Comparison of ENCODE assay signal across 27 mouse cellular contexts in genomic region chr4:123431936-123432335, GRCm38 (mm10).
A peak's percentile ranks its signal among the peaks of the same experiment; 100 is the strongest.
DNase-seq lines count a peak whose midpoint lies in the region; ATAC-seq and TF ChIP-seq lines count a peak whose summit lies in the region.
"Had no signal": no experiment of that assay in that cellular context is flagged by ENCODE, and none has a peak within 500 bp of the region (broad histone marks: within the 10 kb centered on the region; RNA-seq: fewer than 3 reads in every experiment).

No protein-coding gene starts in this region.

- H3K4me1 ChIP-seq in stomach, postnatal 0 days (replicated peaks; ENCODE audit: control insufficient read depth, insufficient read depth) = 0 out of 2 replicates have a peak, but pooled peaks cover 4% of the 10 kb centered on the region
- H3K4me1 ChIP-seq: embryonic facial prominence, embryonic 13.5 days; forebrain, embryonic 12.5 days had no signal

- 0 out of 2 replicates have a peak, but pooled peaks have one; percentile 10 for TF ChIP-seq CTCF in layer of hippocampus, adult 2 months (conservative IDR thresholded peaks at IDR 0.05)
- peak; percentile 18; the same call in 1 of the 2 replicates for TF ChIP-seq CTCF in stomach, postnatal 0 days (IDR thresholded peaks at IDR 0.05; ENCODE audit: low read depth)

- H3K4me2 ChIP-seq in stomach, postnatal 0 days (replicated peaks; ENCODE audit: low read depth) = no peak overlapping the region
- H3K4me2 ChIP-seq: embryonic facial prominence, embryonic 13.5 days; forebrain, embryonic 12.5 days; heart, embryonic 13.5 days; hindbrain, embryonic 15.5 days had no signal

- H3K27ac ChIP-seq in layer of hippocampus, adult 2 months = no peak overlapping the region
- no peak overlapping the region for H3K27ac ChIP-seq in stomach, postnatal 0 days (replicated peaks)
- H3K27ac ChIP-seq: embryonic facial prominence, embryonic 10.5 days; embryonic facial prominence, embryonic 13.5 days; forebrain, embryonic 12.5 days; gastrocnemius, adult 2 months; heart, embryonic 13.5 days; hindbrain, embryonic 15.5 days had no signal

- no peak for TF ChIP-seq EP300 in stomach, postnatal 0 days (optimal IDR thresholded peaks at IDR 0.05)

- H3K36me3 ChIP-seq in stomach, postnatal 0 days (ENCODE audit: control insufficient read depth, insufficient read depth, low read length) = peaks cover 28% of the 10 kb centered on the region

- H3K9ac ChIP-seq in stomach, postnatal 0 days (ENCODE audit: low read length) = no peak overlapping the region
- H3K9ac ChIP-seq: embryonic facial prominence, embryonic 13.5 days; forebrain, embryonic 12.5 days; heart, embryonic 13.5 days; hindbrain, embryonic 15.5 days had no signal

- peak; percentile 93 for DNase-seq in heart, adult 11 months
- no peak for DNase-seq in heart, adult 8-10 months (ENCODE audit: low spot score)
- no peak for DNase-seq in layer of hippocampus, adult 2 months (ENCODE audit: low spot score in 2 of 2)
- DNase-seq in layer of hippocampus, adult 9-10 months (ENCODE audit: low spot score) = no peak
- peak; percentile 4 to 15 for DNase-seq in spleen, postnatal 36 days (ENCODE audit: low spot score in 2 of 2)
- no peak for DNase-seq in spleen, postnatal 14 days (ENCODE audit: low spot score in 2 of 2)
- DNase-seq in stomach, postnatal 0 days (ENCODE audit: low spot score) = no peak
- DNase-seq: adrenal gland, adult 2 months; adrenal gland, postnatal 14 days; B cell, adult 2 months; cerebellum, adult 11 months; cerebellum, adult 2 months; cerebellum, adult 9-11 months; cerebellum, postnatal 25 days; embryo, embryonic 11 days; gastrocnemius, adult 2 months; gastrocnemius, postnatal 14 days; heart, postnatal 14 days; heart, postnatal 4 days had no signal

- H3K9me3 ChIP-seq in stomach, postnatal 0 days (ENCODE audit: control insufficient read depth, low read length) = no peaks in the 10 kb centered on the region
- H3K9me3 ChIP-seq: embryonic facial prominence, embryonic 10.5 days; embryonic facial prominence, embryonic 13.5 days; forebrain, embryonic 12.5 days; heart, embryonic 13.5 days; hindbrain, embryonic 15.5 days had no signal

- H3K4me3 ChIP-seq in layer of hippocampus, adult 2 months = no peak overlapping the region
- H3K4me3 ChIP-seq in stomach, postnatal 0 days (ENCODE audit: low read depth, low read length) = no peak overlapping the region
- H3K4me3 ChIP-seq: embryonic facial prominence, embryonic 10.5 days; embryonic facial prominence, embryonic 13.5 days; erythroblast, embryonic 14.5 days; forebrain, embryonic 12.5 days; gastrocnemius, adult 2 months; heart, embryonic 13.5 days; hindbrain, embryonic 15.5 days had no signal

- 79% methylated on average over 12 of the region's 12 CpGs for WGBS in stomach, postnatal 0 days

- H3K27me3 ChIP-seq in stomach, postnatal 0 days (ENCODE audit: control insufficient read depth, insufficient read depth, low read length) = no peaks in the 10 kb centered on the region
- H3K27me3 ChIP-seq: embryonic facial prominence, embryonic 13.5 days; forebrain, embryonic 12.5 days; heart, embryonic 13.5 days; hindbrain, embryonic 15.5 days had no signal

- ATAC-seq in stomach, postnatal 0 days (ENCODE audit: low FRiP score, low TSS enrichment) = no peak
- ATAC-seq in frontal cortex, adult (ENCODE audit: low TSS enrichment) = no peak
- ATAC-seq: forebrain, embryonic 16.5 days had no signal

Comparison
In these comparisons a context has a peak if more than half of its experiments do, and no peak if none do; other contexts are left out.
1. DNase-seq: peak in heart, adult 11 months (single experiment) and spleen, postnatal 36 days (2 of 2); none in heart, adult 8-10 months (single experiment), layer of hippocampus, adult 2 months (0 of 2), layer of hippocampus, adult 9-10 months (single experiment), spleen, postnatal 14 days (0 of 2) and stomach, postnatal 0 days (single experiment).